Mouse (Mus musculus) heart, postnatal 0 days (tissue): ENCODE results near the gene Gm37419.

ENCODE experiments used
- CTCF ChIP-seq: IDR thresholded peaks from 2 replicates; pipeline ENCODE4 v1.5.1; 2016; ENCODE audit warnings: antibody characterized with exemption, control low read depth, low read depth
- EP300 ChIP-seq: IDR thresholded peaks from 2 replicates; pipeline ENCODE4 v1.6.1; 2016; ENCODE audit warnings: antibody characterized with exemption, low read depth

DNA sequence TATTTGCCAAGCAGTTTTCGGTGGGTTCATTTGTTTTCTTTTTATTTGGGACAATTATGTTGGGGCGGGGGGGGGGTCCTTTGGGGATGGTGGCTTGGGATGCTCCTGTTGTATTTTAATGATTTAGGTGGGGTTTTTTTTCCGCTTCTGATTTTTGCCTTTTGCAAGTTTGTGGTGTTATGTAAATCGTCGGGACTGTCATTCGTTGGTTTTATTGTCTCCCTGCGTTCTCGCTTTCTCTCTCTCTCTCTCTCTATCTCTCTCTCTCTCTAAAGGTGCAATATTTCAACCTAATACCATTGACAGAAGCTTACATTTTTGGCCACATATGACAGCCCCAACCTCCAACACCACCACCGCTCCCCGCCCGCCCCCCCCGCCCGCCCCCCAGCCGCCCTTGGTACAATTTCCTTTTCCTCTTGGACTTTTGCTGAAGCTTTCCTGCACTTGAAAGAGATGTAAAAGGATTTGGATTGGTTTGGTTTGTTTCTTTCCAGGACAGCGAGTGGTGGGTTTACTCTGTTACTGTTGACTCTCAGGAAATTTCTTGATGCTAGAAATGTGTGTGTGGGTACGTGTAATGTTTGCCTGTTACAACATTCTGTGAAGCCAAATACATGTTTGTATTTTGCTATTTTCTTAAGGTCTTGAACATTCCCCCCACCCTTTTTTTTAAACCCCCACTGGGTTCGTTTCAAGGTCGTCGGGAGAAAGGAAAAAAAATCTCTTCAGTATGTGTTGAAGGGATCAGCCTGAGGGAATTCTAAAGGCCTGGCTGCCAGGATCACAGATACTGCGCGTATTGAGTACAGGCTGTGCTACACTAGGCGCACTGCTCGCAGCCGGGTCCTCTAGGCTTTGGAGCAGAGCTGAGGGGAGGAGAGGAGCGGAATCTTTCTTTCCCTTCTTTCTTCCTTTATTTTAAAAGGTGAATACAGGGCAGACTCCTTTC, 1.2 kb downstream of the Gm37419 start:
- no peak for TF ChIP-seq CTCF
- no peak for TF ChIP-seq EP300
